Mouse (Mus musculus): ENCODE data around the gene Cfhr2.
"Not testable (repeated sequence)": the region's sequence is repeated elsewhere in the genome, so short reads cannot be mapped to it uniquely, and the experiment has no call there.

Cfhr2 gene

DNA sequence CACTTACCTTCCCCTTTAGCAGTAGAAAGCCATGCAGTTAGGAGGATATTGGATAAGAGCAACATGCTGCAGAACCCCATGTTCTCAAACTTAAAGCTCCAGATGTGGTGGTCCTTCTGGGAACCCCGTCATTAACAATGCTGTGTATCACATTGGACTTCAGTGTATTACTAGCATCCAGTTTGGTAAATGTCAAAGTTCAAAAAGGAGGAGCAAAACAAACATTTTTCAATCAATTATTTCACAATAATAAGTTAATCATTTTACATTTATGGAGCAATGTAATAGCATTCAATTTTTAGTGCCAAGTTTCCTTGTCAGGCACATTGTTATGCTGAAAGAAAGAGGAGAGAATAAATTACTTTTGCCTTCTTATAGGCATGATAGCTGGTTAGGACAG is at the start of gene Cfhr2:
Gene Cfhr2 (minus strand): TSS at position 155 of the 400 bp plus-strand sequence.
- DNase-seq (ENCODE audit: low spot score) = no peak

DNA sequence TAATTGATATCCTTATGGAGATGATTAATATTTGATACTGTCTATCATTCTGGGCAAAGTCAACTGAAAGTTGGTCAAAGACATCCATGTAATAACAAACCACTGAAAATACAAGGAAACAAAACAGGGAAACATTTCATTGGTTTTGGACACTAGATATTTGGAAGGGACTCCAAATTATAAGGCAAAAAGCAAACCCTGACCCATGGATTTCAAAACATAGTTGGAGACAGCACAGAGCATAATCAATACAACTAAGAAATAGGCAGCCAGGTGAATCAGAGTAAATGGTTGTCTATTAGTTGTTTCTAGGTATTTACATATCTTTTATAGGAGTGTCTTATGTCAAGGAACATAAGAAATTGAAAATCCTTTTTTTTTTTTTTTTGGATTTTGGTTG is 5.2 kb upstream of the Cfhr2 start:
- DNase-seq (ENCODE audit: low spot score) = no peak

DNA sequence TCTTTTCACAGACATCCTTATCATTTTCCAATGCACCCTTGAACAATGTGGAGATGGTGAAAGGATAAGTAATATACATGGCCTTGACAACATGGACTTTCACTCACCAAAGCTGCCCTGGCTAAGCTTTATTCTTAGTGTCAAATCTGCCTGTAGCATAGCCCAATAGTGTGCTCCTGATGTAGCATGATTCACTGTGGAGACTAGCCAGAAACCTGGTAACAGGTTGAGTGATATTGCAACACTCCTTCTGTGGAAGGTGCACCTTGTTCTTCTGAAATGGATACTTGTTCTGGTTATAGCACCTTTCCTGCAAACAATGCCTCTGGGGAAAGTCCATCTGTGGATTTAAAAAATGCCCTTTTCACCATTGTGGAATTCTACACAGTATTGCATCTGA is 1.7 kb upstream of the Cfhr2 start:
- DNase-seq (ENCODE audit: low spot score) = no peak

DNA sequence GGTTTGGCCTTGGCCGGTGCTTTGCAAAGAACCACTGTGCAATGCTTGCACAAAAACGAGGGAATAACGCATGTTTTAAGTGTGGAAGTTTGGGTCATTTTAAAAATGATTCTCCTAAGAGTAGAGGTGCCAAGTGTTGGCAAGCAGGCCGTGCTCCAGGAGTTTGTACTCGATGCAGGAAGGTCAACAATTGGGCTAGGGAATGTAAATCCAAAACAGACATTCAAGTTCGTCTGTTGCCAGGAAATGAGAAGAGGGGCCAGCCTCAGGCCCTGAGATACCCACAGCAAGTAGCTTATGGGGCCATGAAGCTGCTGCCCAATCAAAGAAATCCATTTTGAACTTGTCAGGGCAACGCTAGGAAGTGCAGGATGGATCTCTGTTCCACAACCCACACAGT is 18.8 kb downstream of the Cfhr2 start:
- DNase-seq (ENCODE audit: low spot score) = no peak

DNA sequence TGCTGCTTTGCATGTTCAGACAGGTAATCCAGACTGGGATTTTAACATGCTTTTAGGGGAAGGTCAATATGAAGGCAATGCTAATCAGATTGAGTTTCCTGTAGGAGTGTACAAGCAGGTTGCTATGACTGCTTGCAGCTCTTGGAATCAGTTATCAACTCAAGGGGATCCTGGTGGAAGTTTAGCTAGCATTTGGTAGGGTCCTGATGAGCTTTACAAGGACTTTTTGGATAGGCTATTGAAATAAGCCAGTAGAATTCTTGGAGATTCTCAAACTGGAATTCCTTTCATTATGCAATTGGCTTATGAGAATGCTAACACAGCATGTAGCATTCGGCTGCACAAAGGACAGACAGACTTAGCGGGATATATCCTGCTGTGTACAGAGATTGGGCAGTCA is 19.2 kb downstream of the Cfhr2 start:
- DNase-seq (ENCODE audit: low spot score) = no peak

DNA sequence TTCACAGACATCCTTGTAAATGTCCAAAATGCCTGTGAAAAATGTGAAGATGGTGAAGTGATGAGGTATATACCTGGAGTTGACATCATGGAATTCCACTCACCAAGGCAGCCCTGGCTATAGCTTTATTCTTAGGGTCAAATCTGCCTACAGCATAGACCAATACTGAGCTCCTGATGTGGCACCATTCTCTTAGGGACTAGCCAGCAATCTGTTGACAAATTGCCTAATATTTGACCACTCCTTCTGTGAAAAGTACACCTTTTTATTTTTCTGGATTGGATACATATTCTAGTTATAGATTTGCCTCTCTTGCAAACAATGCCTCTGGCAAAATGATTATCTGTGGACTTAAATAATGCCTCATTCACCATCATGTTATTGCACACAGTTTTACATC is 49.9 kb downstream of the Cfhr2 start:
- DNase-seq (ENCODE audit: low spot score) = no peak

DNA sequence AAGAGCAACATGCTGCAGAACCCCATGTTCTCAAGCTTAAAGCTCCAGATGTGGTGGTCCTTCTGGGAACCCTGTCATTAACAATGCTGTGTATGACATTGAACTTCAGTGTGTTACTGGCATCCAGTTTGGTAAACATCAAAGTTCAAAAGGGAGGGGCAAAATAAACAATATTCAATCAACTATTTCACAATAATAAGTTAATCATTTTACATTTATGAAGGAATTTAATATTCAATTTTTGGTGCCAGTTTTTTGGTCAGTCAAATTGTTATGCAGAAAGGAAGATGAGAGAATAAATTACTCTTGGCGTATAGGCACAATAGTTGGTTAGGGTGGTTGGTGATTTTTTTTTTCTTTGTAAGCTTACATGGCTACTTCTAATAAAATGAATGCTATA is 77.4 kb downstream of the Cfhr2 start, which contains the start of gene Gm4788:
Gene Gm4788 (minus strand): TSS at position 101 of the 400 bp plus-strand sequence.
- no peak for DNase-seq (ENCODE audit: low spot score)

DNA sequence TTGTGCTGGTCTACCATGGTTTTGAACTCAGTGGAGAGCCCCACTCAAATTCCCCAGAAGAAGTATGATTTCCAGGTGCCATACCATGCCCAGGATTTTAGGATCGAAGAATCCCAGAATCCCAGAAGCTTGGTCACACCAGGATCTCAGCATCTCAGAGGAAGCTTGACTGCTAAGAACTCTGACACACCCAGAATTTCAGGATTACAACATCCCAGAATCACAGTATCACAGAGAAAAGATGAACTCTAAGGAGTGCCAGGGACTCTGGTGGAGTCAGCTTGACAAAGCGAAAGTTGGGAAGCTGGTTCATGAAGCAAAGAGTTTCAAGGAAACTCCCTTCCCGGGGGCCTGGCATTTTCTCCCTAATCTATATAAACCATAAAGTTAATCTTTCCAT is 88.6 kb downstream of the Cfhr2 start:
- not testable (repeated sequence) for DNase-seq (ENCODE audit: low spot score)

All from c-Kit-positive CD71-positive TER-119-positive erythroid progenitor cells, embryonic 14.5 days (primary cell).